Mouse (Mus musculus): Measurements from ENCODE around the gene Csde1. TPM values are rescaled to one million over a fixed set of nuclear protein-coding genes. Genes with fewer than 3 reads are reported as not detected.

Gene Csde1
- 100 to 1,000 TPM; 544 to 568 (median 560) TPM for total RNA-seq (2022)

DNA sequence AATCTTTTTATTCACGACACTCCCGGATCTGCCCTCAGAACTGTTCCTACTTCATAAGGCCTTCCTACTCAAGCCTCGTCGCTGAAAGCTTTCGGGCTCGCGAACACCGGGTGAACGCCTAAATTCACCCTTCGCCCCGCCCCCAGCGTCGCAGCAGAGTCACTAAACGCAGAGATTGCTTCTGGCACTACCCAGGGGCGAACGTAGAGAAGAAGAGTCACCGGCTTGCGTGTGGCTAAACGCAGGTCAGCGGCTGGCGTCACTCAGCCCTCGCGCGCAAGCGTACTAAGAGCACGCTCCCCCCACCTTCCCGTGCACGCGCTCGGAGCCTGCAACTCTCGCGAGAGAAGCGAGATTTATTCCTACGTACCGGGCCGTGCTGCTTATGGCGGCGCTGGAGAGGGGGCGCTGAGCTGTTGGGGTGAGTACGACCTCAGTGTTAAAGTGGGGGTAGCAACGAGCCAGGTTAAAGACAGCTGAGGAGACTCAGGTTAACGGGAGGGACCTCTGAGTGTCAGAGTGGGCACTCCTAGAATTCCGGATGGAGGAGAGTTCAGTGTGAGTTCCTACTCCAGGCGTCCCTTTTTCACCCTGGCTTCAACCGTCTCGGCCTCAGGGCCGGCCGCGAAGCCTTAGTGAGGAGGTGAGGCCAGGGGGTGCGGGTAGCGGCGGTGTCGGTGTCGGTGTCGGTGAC, at the start of gene Csde1:
TSS of gene Csde1 (plus strand) at position 178 of the 694 bp plus-strand sequence.
- peak; percentile 97 for DNase-seq (ENCODE audit: low spot score)

DNA sequence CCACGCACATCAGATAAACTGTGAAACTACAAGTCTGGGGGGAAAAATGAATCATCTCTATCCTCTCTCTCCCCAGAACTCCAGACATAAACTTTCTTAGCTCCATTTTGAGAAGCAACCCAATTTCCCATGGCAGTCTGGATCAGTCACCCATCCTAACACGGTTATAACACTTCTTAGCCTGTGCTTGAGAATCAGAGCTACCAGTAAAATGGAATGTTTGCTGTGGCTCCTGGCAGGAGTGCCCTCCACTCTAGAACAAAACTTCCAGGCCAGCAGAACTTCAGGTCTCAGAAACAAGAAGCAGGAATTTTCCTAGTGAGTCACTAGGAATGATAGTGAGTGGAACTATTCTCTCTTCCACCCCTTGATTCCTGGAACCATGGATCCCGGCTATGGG, 49.7 kb upstream of the Csde1 start:
- no peak for DNase-seq (ENCODE audit: low spot score)

DNA sequence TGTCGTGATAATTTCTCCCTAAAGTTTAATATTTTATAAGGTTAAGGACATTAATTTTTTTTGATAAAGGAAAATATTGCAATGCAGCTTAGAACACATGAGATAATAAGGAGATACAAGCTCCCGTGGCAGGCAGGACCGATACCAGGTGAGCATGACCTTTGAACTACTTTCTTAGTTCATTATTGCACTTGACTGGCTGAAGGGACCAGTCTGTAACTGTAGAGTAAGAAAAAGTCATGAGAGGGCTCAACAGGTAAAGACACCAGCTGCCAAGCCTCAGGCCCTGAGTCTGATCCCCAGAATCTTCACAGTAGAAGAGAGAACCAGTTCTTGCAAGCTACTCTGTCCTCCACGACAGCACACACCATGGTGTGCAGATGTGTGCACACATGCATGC, 43.3 kb upstream of the Csde1 start:
- no peak for DNase-seq (ENCODE audit: low spot score)

DNA sequence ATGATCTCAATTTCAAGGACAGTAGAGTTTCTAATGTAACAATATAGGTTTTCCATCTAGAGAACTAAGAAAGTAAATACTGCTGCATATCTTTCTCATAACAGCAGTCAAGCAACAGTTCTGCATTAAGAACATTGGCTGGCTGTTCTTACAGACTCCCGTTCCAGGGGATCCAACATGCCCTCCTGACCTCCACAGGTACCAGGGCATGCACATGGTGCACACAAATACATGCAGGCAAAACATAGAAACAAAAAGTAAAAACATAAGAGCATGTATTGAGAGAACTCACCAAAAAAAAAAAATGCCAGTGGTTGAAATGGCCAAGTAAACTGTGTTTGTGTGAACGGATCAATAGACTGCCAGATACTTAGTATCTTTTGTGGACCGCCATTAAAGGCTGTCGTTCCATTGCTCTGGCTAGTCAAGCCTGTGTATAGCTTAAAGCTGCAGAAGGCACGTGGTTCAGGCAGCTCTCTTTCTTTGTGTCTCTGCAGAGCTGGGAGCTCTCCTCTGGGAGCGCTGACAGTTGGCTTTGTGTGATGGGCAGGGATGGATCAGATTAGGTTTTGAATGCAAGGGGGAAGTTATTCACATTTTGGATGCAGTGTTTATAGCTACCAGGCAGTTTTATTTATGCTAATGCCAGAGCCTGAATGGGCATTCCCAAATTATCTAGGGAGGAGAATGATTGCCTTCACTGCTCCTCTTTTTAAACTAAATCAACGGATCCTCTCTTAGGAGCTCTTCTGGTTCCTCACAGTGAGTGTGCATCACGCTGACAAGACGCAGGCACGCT, 40.5 kb upstream of the Csde1 start:
- no peak for DNase-seq (ENCODE audit: low spot score)

DNA sequence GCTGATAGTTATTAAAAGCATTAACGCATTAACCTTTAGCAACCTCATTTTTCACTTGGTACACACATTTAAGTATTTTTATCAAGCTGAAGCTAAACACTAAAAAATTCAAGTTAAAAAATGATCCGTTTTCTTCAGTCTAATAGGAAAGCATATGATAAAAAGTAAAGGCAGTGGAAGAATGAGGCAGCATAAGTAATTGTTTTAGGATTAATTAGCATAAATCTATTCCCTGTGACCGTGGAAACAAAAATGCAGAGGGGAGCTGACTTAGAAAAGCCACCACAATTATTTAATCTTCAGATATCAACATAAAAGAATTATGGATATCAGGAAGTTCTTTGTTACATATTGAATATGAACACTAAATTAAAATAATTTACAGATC, 39.9 kb upstream of the Csde1 start:
- DNase-seq (ENCODE audit: low spot score), result no peak

DNA sequence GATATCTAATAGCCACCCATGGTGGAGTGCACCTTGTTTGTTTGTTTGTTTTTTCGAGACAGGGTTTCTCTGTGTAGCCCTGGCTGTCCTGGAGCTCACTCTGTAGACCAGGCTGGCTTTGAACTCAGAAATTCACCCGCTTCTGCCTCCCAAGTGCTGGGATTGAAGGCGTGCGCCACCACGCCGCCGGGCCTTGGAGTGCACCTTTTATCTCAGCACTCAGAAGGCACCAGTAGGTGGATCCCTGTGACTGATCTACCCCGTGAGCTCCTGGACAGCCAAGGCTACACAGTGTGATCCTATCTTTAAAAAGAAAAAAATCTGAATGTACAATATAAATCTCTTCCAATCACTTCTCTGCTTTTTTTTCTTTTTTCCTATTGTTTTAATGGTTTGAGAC, 29.2 kb upstream of the Csde1 start:
- DNase-seq (ENCODE audit: low spot score), result no peak

DNA sequence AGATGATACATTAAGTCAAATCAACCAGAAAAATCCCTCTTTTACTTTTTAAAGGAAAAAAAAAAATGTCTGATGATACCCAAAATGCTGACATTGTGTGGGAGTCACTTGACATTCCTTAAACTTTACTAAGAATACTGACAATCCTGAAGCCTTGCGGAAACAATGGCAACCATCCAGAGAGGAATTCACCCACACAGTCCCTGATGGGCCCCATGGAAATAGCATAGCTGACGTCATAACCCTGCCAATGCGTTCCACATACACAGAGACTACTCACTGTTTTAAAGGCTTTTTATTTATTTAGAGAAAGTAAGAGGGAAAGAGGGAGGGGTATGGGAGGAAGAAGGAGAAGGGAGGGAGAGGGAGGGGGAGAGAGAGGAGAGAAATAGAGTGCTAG, 27.3 kb upstream of the Csde1 start:
- no peak for DNase-seq (ENCODE audit: low spot score)

DNA sequence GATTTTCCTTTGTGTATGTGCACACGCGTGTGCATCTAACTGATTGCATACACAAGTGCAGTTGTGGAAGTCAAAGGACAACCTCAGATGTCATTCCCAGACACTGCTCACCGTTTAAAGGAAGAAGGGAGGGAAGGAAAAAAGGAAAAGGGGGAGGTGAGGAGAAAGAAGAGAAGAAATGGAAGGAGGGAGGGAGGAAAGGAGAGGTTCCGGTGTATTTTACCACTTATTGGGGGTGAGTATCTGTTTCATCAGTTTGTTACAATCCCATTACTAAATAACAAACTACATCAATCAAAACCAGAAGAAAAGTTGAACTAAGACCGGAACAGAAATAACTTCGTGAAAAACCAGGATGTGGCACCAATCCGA, 25.0 kb upstream of the Csde1 start:
- no peak for DNase-seq (ENCODE audit: low spot score)

DNA sequence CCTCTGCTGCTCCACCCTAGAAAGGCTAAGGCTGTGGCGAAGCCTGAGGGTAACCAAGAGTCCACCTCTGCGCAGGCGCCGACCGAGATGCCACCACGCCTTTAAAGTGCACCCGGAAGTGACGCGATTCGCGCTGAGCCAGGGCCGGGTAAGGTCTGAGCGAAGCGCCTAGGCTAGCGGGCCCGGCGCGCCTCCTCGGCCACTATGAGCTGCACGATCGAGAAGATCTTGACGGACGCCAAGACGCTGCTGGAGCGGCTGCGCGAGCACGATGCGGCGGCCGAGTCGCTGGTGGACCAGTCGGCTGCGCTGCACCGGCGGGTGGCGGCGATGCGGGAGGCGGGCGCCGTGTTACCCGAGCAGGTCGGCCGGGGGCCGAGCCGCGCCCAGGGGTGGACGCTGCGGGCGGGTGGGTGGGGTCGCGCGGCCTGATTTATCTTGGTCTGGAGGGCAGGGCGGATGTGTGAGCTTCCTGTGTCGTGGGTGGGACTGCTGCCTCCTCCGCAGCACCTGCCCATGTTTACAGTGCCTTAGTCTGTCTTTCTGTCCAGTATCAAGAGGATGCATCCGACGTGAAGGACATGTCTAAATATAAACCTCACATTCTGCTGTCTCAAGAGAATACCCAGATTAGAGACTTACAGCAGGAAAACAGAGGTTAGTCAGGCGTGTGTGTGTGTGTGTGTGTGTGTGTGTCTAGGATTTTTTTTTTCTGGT, 24.5 kb upstream of the Csde1 start, which contains the start of gene Sike1:
TSS of gene Sike1 (plus strand) at position 104 of the 717 bp plus-strand sequence.
- DNase-seq (ENCODE audit: low spot score), result peak; percentile 98

DNA sequence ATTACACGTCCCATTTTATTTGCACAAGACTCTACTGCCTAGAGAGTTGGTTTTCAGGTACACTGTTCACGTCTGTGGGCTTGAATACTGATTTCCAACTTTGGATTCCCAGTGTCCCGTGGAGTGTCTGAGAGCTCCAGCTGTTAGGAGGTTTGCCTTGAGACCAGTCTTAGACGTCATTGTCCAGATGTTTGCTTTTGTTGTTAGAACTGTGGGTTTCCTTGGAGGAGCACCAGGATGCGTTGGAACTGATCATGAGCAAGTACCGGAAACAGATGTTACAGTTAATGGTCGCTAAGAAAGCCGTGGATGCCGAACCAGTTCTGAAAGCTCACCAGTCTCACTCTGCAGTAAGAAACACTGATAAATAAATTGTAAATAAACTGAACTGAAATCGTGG, 23.2 kb upstream of the Csde1 start:
- peak; percentile 46 for DNase-seq (ENCODE audit: low spot score)

DNA sequence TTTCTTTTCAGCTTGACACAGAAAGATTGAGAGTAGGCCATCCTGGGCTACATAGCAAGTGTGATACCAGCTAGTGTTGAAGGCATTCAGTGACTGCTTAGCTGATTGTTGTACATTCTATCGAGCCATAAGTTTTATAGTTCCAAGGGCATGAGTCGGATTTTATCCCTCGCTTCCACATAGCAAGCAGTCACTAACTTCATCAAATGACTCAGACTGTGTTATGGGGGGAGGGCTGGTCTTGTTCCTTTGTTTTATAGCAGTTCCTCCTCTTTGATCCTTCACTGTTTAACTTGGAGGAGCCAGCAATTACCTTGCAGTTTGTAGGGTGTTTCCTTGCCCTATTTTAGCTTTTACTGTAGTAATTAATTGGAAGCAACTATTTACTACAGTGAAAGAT, 22.6 kb upstream of the Csde1 start:
- no peak for DNase-seq (ENCODE audit: low spot score)

DNA sequence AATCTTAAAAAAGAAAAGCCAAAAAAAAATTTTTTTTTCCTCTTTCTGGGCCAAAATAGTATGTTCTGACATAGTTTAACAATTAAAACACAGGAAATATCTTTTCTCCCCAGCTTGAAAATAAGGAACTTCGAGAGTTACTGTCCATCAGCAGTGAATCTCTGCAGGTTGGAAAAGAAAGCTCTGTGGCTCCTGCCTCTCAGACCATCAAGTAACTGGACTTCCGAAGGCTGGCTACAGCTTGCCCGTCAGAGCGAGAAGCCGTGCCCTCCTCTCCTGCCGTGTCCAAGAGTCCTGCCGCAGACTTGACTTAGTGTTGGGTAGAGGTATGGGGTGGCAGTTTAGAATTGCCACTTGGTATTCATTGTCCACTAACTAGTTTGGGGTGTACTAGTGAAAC, 18.6 kb upstream of the Csde1 start:
- no peak for DNase-seq (ENCODE audit: low spot score)

DNA sequence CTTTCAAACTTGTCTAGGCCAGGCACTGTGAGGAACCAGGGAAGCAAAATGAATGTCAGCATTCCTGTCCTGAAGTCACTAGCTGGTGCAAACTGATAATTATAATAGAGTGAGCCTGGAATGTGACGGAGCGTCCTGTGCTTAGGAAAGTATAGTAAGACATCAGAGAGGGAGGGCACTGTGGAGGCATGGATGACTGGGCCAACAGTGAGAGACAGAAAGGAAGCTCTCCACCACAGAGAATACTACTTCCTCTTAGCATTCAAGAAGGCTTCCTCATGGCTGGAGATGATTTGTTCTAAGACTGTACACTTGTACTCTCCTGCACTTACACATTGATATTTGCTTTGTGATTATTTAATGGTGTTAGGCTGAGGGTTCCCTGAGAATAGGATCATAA, 2.9 kb upstream of the Csde1 start:
- DNase-seq (ENCODE audit: low spot score), result peak; percentile 16

DNA sequence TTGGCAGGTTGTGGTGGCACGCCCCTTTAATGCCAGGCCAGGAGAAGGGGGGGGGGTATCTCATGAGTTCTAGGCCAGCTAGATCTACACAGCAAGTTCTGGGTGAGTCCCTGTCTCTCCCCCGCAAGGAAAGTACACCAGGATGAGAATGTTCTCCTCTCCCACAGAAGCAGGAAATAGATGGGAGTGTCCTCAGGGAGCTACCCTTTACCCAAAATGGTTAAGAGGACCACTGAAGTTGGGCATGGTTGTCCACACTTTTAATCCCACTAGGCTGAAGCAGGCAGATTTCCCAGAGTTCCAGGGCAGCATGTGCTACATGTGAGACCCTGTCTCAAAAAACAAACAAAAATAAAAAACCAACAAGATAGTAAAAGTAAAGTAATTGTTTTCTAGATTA, 764 bp upstream of the Csde1 start:
- DNase-seq (ENCODE audit: low spot score), result peak; percentile 13

DNA sequence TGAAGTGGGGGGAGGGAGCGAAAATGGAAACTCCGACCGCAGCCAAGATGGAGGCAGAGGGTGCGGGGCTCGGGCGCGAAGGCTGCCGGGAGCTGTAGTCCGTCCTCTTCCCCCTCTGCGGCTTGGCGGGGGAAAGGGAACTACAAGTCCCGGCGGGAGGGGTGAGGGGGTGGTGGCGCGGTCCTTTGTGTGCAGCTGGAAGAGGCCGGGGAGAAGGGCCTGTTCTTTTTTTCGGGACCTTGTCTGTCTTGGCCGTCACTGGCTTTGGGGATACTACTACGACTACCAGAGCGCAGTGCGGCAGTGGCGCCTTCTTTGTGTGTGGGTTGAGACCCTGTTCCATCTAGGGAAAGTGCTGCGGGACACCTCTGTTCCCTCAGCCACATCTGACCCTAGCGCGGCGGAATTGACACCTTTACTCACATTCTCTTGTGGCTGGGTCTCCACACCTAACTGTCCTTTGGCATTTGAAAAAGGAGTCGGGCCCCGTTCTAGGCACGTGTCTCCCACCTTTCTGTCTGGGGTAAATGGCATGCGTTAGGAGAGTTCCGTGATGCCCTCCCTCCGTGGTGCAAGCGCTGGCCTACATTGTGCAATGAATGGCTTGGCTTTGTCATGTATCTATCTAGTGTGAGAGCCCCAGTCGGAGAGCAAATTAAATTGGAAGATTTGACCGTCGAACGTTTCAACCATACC, 865 bp downstream of the Csde1 start:
- DNase-seq (ENCODE audit: low spot score), result peak; percentile 88

DNA sequence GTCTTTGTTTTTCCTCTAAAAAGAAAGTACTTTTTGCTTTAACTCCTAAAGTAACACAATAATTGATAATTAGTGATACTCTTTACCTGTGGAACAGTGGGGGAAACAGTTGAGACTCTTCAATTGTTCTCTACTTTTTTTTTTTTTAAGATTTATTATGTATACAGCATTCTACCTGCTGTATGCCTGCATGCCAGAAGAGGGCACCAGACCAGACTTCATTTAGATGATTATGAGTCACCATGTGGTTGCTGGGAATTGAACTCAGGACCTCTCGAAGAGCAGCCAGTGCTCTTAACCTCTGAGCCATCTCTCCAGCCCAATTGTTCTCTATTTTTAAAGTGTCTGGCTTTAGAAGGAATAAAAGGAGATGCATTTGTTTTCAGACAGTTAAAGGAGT, 5.9 kb downstream of the Csde1 start:
- DNase-seq (ENCODE audit: low spot score), result no peak

DNA sequence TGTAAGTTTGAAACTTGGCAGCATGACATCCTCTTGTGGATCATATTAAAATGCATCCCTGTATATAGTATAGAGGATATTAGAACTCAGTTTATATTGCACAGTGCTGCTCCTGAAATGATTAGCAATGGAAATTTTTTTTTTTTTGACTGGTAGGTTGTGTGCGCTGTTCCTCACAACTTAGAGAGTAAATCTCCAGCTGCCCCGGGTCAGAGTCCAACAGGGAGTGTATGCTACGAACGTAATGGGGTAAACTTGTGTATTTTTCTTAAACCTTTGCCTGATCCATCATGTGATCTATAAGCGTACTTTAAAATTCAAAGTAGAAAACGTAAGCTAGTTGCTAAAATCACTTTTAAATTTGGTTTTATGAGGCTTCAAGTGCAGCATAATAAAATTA, 20.1 kb downstream of the Csde1 start:
- DNase-seq (ENCODE audit: low spot score), result no peak

DNA sequence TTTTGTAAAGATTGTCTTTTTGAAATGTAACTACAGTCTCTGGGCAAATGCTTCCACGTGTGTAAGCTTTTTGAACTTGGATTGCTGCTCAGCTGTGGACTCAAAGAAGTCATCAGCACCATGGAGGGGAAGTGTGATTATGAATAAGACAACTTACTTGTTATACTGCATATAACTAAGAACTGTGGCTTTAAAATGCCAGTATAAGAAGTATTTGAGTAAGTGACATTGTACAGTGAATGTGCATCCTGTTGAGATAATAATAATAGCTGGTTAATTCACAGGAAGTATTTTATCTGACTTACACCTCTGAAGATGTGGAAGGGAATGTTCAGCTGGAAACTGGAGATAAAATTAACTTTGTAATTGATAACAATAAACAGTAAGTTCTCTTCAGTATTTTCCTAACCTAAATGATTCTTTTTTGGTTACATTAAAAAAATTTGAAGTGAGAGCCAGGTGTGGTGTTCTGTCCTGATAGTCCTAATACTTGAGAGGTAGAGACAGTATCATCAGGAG, 20.7 kb downstream of the Csde1 start:
- DNase-seq (ENCODE audit: low spot score), result no peak

DNA sequence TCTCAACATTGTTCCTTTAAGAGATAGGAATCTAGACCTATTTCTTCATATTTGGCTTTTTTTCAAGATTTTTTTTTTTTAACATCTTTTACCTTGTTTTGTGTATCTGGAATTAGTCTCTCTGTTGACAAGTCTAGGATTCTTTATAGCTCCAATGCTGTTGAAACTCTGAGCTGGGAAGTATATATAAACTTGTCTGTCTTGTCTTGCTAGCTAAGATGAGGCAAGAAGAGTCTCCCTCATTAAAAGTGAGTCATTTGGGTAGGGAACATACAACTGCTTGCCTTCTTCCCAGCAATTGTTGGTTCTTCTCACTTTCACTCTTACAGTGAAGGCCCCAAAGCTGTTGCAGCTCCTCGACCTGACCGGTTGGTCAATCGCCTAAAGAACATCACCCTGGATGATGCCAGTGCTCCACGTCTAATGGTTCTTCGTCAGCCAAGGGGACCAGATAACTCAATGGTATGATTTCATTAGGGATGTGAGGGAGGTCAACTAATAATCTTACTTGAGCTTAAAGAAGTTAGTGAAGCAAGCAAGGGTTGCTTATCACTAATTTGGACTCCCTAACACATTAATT, 35.9 kb downstream of the Csde1 start:
- DNase-seq (ENCODE audit: low spot score), result no peak

DNA sequence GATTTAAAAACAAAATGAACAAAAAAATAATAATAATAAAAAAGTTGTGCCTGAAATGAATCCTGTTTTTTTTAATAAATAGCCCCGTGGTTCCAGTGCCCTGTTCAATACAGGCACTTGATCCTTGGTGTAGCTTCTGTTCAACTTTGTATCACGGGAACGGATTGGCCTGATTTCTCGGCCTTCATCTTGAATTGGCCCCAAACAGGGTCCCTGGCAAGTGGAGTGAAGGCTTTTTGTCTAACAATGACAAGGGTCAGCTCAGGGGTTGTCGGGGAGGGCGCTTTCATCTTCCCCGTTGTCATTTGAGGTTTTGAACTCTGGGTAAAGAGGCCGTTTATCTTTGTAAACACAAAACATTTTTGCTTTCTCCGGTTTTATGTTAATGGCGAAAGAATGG, 37.5 kb downstream of the Csde1 start:
- DNase-seq (ENCODE audit: low spot score), result no peak
